Mouse (Mus musculus) spleen, adult 18-20 months (tissue): ENCODE data around the gene Plekhh1.
"Not testable (repeated sequence)": the region's sequence is repeated elsewhere in the genome, so short reads cannot be mapped to it uniquely, and the experiment has no call there.

Source experiments
- DNase-seq, 2 experiments: peaks; one replicate each; pipeline ENCODE4 v3.0.0; 2022; ENCODE audit warnings: mixed read lengths in 2 of 2

Plekhh1 gene

GRCm38 (mm10) chr12:79028911-79029861 is at the start of gene Plekhh1:
Gene Plekhh1 (plus strand): TSS chr12:79029163.
- peak; percentile 16 to 44 for DNase-seq

- peak; percentile 52 to 57 for DNase-seq
These were observed 48.3 kb upstream of the Plekhh1 start for GRCm38 (mm10) chr12:78980683-78981091.

- DNase-seq = no peak
These were observed 47.8 kb upstream of the Plekhh1 start for GRCm38 (mm10) chr12:78981131-78981530.

DNA sequence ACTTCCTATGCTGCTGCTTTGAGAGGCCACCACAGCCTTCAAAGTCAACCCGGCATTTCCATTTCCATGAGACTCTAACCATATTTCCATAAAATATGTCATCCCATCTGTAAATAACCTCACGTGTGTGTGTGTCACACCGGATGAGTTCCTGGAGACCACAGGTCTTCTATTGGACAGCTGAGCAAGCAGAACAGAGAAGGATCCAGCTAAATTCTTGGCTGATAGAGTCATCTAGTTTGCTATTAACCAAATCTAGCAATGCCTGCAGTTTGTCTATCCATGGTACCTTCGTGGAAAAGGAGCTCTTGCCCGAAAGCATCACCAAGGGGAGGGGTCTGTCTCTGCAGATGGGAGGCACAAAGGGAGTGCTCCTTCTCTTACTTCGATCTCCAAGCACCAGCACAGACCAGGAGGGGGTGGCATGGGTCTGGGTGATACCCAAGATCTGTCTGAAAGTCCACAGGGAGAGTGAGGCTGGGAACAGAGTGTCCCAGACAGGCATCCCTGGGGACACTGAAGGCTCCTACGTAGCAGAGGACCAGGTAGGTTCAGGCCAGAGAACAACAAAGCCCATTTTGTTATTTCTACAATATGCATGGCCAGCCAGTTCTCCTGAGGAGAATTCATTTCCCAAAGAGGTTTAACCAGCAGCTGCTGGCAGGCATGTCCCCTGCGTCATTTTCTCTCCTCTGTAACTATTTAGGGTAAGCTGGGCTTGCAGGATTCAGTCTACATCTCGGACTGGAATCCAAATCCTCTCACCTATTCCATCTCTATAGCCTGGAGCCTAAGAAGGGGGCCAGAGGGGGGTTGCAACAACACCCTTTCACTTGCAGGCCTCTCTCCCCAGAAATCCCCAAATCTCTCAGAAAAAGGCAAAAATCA is 46.8 kb upstream of the Plekhh1 start:
- DNase-seq = no peak

- DNase-seq = no peak
These were observed 45.5 kb upstream of the Plekhh1 start for GRCm38 (mm10) chr12:78983296-78984034.

- no peak for DNase-seq
These were observed 44.9 kb upstream of the Plekhh1 start for GRCm38 (mm10) chr12:78984035-78984432.

DNA sequence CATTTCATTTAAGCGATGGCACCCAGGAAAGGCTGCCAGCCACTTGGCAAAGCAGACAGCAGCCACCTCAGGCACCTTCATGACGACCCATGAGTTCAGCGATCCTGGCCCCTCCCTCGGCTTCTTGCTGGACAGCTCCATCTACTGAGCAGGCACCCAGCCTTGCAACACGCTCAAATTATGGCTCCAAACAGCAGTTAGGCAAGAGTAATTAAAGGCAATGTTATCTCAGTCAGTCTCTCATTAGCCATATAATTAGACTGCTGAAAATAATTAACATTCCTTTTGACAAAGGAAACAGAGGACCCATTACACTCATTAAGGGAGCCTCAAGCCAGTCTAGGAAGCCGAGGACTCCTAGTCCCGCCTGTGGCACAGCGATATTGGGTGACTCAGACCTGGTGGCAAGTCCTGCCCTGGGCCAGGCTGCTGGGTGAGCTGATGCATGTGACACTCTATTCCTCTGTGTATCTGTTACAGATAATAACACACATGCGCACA is 41.3 kb upstream of the Plekhh1 start:
- no peak for DNase-seq

GRCm38 (mm10) chr12:78996271-78996670 is 32.7 kb upstream of the Plekhh1 start:
- no peak for DNase-seq

- DNase-seq = no peak
These were observed 32.3 kb upstream of the Plekhh1 start for GRCm38 (mm10) chr12:78996711-78997110.

DNA sequence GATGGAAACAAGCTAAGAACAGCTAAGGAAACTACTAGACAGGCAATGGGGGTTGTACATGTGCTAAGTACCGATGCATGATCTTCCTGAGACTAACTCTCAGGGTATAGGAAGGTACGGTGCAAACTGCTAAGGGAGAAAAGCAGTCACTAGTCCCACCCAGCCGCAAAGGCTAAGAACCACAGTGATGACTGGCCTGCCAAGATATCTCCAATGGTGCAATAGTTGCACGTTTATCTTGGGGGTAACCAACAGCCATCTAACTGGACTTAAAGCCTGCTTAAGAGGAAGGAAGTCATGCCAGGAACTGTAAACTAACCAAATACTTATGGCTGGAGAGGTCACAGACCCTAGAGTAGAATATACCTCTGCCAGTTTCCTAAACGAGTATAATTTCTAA is 26.6 kb upstream of the Plekhh1 start:
- DNase-seq = no peak

DNA sequence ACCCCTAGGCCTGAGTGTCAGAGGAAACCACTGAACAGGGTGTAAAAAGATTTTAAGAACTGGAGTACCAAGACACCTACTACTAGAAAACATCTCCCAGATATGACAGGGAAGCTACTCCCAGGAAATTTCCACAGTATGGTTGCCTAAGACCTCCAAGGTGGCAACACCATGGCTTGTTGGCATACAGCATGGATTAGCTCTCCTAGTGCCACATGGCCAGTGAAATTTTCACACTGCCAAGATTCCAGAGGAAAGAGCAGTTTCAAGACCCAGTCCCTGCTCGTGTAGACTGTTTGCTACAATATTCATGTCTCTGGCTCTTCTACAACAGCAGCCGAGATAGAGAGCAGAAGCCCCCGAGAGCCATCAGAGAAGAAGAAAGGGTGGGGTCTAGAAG is 26.0 kb upstream of the Plekhh1 start:
- DNase-seq = no peak

DNA sequence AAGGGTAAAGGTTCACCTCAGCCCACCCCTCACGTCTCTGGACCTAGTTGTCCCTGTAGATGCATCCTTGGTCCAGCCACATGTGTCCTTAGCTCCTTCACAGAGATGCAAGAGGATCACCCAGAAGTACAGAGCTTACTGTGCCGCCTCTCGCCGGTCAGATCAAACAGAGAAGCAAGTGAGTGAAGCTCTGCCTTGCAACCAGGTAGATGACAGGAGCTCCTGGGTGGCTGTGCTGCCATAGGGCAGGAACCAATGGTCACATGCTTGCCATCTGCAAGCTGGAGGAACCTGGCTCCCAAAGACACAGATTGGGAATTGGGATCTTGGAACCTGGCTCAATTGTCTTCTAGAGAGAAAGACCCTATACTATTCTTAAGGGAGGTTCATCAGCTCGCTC is 23.5 kb upstream of the Plekhh1 start:
- no peak for DNase-seq

DNA sequence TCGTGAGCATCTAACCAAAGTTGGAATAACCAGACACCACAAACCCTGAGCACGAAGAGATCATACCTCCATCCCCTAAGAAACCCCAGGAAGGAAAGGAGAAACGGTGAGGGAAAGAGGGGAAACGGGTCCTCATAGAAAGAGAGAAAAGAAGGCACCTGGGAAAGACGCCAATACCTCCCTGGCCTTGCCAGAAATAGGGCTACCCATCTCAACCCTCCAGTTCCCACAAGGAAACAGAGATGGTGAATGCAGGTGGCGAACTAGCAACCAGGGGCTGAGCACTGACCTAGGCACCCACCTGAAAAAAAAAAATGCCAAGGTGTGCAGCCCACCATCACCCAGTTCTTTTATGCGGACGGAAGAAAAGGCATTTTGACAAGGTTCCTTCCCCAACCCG is 22.9 kb upstream of the Plekhh1 start:
- no peak for DNase-seq

- peak; percentile 43 to 64 for DNase-seq
These were observed 22.4 kb upstream of the Plekhh1 start for GRCm38 (mm10) chr12:79006478-79007125.

DNA sequence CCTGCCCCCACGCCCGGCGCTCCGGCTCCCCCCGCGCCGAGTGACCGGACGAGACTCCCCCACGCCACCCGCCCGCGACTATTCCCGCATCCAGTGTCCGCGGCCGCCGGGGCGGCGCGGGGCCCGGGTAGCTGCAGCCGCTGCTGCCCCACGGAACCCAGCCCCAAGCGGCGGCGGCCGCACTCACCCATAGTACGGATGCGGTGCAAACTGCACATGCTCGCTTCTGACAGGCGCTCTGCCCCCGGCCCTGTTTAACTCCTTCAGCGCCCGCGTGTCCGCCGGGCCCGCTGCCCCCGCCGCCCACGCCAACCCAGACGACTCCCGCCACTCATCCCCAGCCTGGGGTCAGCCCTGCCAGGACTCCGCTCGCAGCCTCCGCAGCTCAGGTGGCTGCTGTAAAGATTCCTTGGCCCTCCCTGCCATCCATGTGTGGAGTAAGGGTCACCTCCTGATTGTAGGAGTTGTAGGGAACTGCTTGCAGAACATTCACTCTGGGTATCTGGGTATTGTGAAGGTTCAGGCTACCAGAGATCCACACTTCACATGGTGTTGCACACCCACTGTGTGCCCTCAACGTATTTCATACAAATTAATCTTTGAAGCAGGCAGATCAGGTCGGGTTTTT is 21.7 kb upstream of the Plekhh1 start, which contains the start of gene Tmem229b:
Tmem229b (minus strand) TSS at position 502 of the 628 bp plus-strand sequence.
- DNase-seq = peak; percentile 20 to 53

GRCm38 (mm10) chr12:79010569-79010968 is 18.4 kb upstream of the Plekhh1 start:
- DNase-seq = no peak

DNA sequence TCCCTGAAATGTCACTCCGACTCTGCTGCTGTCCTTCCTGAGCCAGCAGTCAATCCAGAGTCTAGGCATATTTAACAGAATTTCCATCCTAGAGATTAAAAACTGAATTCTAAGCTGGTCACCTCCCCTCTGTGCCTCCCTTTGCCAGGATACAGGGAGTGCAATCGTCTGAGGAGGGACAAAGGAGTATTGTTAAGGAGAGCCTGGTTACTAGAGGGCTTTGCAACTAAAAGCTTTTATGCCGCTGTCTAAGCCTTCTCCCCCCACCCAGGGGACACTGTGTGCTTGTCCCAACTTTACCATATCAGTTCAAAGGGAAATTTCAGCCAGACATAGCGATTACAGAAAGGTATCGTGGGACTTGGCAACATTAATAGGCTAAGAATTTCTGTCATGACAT is 12.9 kb upstream of the Plekhh1 start:
- DNase-seq = no peak

GRCm38 (mm10) chr12:79017994-79018399 is 11.0 kb upstream of the Plekhh1 start:
- DNase-seq = peak; percentile 13 to 21

- DNase-seq = no peak
These were observed 7.1 kb upstream of the Plekhh1 start for GRCm38 (mm10) chr12:79021902-79022301.

DNA sequence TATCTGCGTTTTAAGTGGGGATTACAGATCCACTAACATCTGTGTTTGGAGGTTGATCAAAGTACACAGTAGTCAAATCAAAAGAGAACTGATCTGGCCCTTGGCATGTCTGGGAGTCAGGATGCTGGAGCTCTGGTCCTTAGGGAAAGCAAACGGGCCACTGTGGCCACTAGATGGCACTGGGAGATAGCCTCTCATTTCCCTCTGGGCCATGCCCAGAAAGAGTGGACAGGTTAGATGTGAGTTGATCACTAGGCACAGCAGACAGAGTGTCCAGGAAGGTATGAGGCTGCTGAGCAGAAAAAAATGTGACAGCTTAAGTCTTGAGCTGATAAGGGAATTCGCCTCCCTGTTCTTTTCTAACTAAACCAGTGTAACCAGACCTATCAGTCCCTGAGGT is 6.1 kb upstream of the Plekhh1 start:
- peak; percentile 12 to 35 for DNase-seq

DNA sequence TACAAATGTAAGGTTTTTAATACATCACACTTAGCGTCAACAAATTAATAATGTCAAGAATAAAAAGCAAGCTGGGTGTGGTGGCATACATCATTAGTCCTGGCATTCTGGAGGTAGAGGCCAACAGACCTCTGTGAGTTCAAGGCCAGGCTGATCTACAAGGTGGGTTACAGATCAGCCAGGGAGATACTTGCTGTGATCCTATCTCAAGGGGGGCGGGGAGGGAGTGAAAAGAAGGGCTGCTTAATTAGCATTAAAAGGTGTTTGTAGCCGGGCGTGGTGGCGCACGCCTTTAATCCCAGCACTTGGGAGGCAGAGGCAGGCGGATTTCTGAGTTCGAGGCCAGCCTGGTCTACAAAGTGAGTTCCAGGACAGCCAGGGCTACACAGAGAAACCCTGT is 1.4 kb upstream of the Plekhh1 start:
- not testable (repeated sequence) for DNase-seq
